Mouse (Mus musculus) cerebellum, postnatal 10 days (tissue): ENCODE results near the gene Gm5458.
"Not testable (repeated sequence)": the region's sequence is repeated elsewhere in the genome, so short reads cannot be mapped to it uniquely, and the experiment has no call there.

ENCODE experiments used
- DNase-seq, 2 experiments: peaks; one replicate each; pipeline ENCODE4 v3.0.0; 2021; ENCODE audit warnings: mixed read lengths in 2 of 2

Gene Gm5458

DNA sequence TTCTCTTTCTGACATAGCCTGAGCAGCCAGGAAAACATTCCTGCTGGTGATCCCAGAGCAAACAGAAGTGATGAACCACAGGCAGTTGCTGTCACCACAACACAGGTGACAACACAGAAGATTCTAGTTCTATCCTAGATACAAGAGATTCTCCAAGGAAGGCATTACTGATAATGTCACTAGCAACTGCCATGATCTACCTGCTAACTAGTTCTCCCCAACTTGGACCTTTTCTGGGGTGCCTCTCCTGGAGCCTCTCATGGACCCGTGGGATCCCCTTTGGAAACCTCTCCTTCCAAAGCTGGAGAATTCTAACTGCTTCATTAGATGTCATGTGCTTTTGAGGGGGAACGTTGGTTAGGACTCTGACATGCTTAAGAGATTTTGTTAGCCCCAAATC, at the start of gene Gm5458:
Gene Gm5458, minus strand, starts transcription at position 101 of the 400 bp plus-strand sequence.
- DNase-seq: not testable (repeated sequence)

DNA sequence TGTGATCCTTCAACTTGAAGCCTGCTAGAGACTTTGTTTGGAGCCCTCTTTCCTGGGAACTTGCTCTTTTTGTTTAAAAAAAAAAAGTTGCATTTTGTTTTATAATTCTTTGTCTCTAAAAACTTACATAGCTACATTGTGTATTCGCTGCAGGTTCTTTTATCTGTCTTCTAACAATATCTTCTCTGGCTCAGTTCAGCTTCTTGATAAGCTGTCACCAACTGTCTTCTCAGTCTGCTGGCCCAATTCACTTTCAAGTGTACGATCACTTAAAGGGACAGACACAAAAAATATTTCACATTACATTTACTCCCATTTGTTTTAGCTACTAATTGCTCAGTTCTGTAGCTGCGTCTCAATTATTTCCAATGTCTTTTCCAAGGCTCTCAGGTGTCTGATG, 43.9 kb upstream of the Gm5458 start:
- no peak for DNase-seq

DNA sequence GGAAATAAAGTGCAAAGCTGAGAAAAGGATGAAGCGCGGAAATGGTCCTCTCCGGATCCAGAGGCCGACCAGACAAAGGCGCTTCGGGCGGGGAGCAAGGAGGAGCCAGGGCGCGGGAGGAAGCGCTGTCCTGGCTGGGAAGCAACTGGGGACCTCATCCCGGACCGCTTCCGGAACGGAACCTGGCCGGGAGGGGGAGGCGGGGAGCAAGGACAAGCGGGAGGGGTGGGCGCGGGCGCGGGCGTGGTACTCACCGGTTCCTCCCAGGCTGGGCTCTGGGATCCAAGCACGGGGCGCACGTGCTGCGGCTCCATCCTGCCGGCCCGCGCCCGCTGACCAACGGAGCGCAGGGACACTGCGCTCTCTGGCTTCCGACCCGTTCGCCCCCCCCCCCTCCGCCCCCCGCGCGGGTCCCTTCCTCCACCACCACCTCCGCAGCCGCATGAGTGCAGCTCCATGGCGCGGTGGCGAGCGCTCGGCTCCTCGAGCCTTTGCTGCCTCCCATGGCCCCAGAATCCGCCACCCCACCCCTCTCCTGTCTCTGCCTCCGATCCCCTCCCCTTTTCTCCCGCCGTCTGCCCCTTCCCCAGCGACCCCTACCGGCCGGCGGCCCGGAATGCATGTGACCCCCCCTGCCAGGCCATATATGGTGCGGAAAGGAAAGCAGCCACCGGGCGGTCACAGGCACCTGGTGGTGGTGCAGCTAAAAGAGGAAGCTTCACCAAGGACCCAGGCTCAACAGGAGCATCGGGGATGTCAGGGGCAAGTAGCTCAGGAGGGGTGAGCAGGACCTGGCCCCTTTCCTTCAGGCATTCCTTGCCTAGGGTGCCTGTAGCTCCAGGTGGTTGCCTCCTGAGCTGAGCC, 17.3 kb downstream of the Gm5458 start, which contains the start of gene Gm2237:
Gene Gm2237, minus strand, starts transcription at position 332 of the 864 bp plus-strand sequence.
- peak; percentile 45 to 47 for DNase-seq

DNA sequence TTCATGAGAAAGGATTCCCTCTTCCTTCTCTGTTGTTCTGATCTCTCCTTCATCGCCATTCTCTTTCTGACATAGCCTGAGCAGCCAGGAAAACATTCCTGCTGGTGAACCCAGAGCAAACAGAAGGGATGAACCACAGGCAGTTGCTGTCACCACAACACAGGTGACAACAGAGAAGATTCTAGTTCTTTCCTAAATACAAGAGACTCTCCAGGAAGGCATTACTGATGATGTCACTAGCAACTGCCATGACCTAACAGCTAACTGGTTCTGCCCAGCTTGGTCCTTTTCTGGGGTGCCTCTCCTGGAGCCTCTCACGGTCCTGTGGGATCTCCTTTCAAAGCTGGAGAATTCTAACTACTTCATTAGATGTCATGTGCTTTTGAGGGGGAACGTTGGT, 52.5 kb downstream of the Gm5458 start, which contains the start of gene Gm2244:
Gene Gm2244, minus strand, starts transcription at position 101 of the 400 bp plus-strand sequence.
- not testable (repeated sequence) for DNase-seq
